Mouse (Mus musculus) frontal cortex, postnatal 25 days (tissue): ENCODE data around the gene Clec16a.

ENCODE experiments used
- DNase-seq, 2 experiments: peaks; one replicate each; pipeline ENCODE4 v3.0.0; 2022; ENCODE audit warnings: low spot score in 2 of 2

Clec16a gene

DNA sequence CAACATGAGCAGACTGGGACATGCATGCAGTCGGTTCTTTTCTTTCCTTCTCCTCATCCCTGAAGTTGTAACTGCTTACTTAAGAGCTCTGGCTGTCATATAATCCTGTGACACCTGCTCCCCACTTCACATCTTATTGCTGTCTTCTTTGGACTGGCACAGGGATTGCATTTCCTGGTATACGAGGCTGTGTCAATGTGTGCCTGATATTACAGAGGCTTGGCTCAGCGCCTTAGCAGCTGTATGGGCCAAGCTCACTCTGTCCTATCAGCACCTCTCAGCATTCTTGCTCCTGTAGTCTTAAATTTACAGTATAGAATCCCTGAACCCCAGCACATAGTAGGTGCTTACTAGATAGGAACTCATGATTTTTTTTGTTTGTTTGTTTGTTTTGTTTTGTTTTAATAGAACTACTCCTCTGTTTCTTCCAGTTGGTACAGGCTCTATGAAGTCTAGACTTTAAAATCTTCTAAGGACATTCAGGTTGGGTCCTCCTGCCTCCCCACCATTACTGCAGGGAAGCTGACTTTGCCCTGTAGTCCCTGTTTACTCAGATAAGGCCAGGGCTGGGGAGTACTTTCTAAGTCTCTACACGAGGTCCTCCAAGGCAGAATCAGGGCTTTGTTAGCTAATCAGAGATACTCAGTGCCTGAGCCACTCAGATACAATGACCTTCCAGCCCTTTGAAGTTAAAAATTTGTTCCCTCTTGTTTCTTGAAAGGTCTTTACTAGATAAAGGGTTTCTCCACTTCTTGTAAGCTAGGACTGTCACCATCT is 97.9 kb downstream of the Clec16a start:
- no peak for DNase-seq

DNA sequence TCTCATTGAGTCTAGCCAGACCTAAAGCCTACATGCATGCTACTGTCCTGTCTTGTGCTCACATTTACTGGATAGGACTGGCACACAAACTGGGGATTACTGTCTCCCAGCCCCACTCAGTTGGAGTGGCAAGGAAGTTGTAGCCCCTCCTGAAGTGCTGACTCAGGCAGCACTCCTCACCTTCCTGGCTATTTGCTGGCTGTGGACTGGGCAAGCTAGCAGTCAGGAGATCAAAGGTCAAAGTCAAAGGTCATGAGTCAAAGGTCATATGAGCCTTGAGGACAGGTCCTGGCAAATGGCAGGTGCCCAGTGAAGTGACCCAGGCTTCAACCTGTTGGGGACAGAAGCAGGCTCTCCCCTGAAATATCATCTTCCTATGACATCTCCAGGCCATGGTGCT is 99.1 kb downstream of the Clec16a start:
- DNase-seq, result no peak

DNA sequence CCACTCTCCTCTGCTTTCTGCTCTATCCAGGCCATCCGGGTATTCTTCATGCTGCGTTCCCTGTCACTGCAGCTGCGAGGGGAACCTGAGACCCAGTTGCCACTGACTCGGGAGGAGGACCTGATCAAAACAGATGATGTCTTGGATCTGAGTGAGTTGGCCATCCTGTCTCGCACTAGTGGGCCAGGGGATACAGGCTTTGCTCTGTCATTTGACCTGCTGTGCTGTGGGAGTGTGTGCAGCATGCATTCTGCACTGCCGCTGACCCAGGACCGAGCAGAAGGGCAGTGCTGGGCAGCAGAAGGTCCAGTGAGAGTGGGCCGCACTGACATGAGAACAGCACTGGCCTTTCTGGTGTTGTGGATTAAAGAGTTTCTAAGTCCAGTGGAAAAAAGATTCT is 99.6 kb downstream of the Clec16a start:
- DNase-seq, result no peak

- no peak for DNase-seq
Measured at GRCm38 (mm10) chr16:10651804-10652203, 106.7 kb downstream of the Clec16a start.

- no peak for DNase-seq
Measured at GRCm38 (mm10) chr16:10652935-10653334, 107.8 kb downstream of the Clec16a start.

DNA sequence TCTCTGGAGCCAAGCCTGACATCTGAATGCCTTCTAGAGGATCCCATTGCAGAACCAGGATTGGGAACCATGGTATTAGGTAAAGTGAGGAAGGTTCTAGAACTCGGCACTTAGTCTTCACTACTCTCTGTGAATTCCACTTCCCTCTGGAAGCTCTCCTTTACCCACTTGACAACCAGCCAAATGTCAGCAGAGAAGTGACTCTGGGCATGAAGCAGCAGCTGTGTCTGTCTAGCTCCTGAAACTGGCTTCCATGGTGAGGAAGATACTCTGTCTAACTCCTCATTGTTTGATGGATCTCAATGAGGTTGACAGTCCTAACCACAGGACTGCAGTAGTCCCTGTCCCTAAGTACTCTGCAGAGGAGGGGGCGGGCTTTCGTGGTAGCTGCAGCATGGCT is 110.1 kb downstream of the Clec16a start:
- DNase-seq, result no peak

DNA sequence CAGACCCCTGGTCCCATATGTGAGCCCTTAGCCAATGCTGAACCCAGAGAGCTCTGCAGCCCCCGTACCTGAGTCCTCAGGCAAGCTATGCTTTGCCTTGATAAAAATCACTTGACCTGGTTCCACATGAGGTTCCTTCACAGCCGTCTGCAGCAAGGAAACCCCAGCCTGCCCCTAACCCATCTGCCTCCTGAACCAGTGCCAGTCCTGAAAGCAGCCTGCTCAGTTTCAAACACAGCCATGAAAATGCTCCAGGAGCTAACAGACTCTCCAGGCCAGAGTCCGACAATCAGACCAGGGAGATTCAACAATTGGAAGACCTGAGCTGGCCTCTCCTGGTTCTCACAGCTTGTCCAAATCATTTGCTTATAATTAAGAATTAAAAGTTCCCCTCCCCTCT is 110.8 kb downstream of the Clec16a start:
- DNase-seq, result no peak

GRCm38 (mm10) chr16:10656461-10656860 is 111.3 kb downstream of the Clec16a start:
- DNase-seq, result no peak

DNA sequence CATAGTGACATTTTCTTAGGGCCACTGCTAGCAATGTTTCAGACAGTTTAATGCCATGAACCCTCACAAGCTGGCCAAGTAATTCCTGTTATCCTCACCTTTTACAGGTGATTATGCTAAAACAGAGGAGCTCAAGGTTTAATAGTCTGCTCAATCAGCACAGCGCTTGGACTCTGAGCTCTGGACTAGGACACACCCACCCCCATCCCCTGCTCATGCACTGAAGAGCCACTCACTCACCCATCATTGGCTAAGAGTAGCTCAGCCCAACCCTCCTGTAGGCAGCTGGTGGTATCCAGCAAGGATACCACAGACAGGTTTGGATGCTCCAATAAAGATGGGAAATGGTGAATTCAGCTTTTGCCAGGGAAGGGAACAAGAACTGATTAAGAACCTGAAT is 111.8 kb downstream of the Clec16a start:
- DNase-seq, result no peak

- no peak for DNase-seq
Measured at GRCm38 (mm10) chr16:10659211-10659610, 114.1 kb downstream of the Clec16a start.

DNA sequence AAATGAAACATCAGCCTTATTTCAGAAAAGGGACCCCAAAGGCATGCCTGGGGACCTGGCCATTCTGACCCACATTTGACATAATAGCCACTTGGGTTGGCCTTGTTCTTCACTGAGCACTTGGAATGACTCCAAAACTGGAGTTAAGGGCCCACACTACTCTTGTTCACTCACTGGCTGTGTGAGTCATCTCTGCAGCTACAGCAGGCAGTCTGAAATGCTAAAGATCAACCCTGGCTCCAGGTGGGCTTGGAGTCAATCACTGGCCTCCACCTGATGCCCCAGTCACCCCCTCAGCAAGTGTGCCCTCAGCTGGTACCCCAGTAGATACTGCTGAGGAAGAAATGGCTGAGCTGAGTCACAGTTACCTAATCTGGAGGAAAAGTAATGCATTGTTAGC is 115.4 kb downstream of the Clec16a start:
- DNase-seq, result no peak

GRCm38 (mm10) chr16:10661385-10661784 is 116.2 kb downstream of the Clec16a start:
- DNase-seq, result no peak

GRCm38 (mm10) chr16:10663890-10664731 is 119.0 kb downstream of the Clec16a start:
- DNase-seq, result no peak

GRCm38 (mm10) chr16:10664921-10665894 is 120.1 kb downstream of the Clec16a start:
- no peak for DNase-seq

DNA sequence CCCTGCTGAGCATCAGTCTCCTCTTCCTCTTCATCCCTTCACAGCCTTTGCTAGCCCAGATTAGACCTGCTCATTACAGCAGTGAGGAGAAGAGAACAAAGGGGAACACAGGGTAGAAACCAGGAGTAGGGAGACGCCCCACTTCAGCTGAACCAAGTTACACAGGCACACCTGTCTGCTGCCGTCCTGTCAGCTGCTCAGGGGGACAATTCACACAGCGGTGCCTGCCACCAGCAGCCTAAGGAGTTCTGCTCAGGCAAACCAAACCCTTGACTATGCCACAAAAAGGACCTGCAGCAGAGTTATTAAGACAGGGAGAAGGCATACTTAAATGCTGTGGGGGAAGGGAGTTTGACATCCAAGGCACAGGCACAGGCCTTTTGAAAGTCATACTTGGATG is 121.6 kb downstream of the Clec16a start:
- DNase-seq, result no peak

DNA sequence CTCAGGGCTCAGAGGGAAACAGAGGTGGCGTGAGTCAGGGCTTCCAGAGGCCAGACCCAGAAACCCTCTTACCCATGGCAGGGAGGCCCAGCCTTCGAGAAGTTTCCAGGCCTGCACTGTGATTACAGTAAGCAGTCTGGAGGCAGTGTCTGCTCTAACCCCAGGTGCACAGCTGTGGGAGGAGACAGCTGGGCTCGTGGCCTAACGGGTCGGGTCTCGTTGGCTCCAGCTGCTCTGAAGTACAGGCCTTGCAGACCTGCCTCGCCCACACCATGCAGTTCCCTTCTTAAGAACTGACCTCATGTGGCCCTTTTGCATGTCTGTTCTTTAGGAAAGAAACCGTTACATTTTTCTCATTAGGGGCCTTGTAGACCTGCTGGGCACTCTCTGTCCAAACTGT is 123.3 kb downstream of the Clec16a start:
- DNase-seq, result no peak

DNA sequence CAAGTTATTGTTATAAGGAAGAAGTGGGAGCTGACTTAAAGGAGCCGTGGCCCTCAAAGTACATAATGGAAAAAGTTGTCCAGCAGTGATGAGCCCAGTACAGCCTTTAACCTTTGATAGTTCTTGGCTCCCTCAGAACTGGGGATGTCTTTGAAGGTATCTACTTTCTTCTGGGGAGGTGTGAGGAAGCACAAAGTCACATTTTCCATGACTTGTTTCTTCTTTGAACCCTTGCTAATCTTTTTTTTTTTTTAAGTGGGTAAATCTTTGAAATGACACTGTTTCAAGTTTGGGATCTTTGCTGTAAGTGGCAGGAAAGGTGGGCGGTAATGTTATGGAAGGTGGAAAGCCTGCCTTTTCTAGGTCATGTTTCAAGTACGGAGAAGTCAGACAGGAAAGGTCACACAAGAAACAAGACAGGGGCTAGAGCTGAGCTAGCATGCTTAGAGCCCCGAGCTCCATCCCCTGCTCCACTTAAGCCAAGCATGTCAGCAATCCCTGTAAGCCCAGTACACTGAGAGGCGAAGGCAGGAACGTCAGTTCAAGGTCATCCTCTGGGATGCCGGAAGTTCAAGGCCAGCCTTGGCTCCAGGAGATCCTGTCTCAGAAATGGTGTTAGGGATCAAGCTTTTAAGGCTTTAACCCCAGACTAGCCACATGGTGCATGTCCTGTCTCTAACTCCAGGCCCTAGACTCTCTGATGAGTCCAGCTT is 124.0 kb downstream of the Clec16a start:
- no peak for DNase-seq

DNA sequence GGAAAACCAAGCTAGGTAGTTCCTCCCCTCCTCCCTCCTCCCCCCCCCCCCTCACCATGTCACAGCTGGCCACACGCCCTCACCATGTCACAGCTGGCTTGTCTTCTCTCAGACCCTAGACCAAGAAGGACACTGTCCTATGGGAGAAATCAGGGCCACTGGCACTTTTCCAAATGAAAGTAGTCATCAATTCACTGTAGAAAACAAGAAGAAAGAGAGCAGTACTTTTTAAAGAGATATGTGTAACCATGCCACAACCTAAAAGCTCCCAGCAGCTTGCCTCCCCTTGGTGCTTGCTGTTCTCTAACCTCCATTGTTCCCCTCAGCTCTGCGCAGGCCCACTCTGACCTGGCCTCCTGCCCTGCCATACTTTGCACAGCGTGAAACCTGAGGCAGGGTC is 124.8 kb downstream of the Clec16a start:
- no peak for DNase-seq

DNA sequence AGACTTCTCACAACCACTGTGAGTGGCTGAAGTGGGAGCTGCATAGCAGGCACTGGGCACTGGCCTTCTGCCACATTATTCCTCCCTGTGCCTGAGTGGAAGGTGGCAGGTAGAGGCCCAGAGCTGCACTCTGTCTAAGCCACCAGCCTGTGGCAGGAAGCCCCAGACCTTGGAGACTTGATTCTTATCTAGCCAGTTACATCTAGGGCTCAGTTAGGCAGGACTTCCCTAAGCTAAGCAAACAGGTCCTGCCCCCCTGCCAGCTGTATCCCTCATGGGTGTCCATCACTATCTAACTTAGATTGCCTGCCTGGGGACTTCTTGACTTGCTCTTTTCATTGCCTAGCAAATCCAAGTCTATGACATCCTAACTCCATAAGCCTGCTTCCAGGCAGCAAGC is 127.4 kb downstream of the Clec16a start:
- DNase-seq, result no peak

DNA sequence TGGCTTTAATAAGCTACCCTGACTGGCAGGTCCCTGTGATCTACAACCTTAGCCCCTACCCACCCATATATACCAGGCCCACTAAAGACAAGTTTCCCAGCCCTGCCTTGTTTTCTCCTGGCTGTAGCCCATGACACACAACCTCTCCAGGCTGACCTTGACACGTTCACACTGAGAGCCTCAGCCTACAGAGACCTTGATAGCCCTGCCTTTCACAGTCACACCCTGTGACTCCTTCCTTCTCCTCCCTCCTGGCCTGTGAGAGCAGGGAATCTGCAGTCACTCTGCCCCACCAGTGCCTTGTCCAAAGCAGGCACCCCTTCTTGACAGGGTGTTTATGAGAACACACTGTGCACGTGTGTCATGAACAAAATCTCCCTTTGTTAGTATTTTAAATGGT is 128.9 kb downstream of the Clec16a start:
- DNase-seq, result no peak

GRCm38 (mm10) chr16:10674957-10675356 is 129.8 kb downstream of the Clec16a start:
- DNase-seq, result no peak
